7 mouse cellular contexts compared by ENCODE assay signal in genomic region chr5:45424021-45424886, GRCm38 (mm10). TPM values are rescaled to one million over a fixed set of nuclear protein-coding genes. Genes with fewer than 3 reads are reported as not detected.
DNase-seq lines count a peak whose midpoint lies in the region; ATAC-seq and TF ChIP-seq lines count a peak whose summit lies in the region.

No protein-coding gene starts in this region.

- no peak overlapping the region for H3K4me3 ChIP-seq in forebrain, embryonic 14.5 days (ENCODE audit: low read depth, low read length)
- H3K4me3 ChIP-seq in kidney, postnatal 0 days (replicated peaks; ENCODE audit: low read depth, low read length), result no peak overlapping the region

- whole genome bisulfite sequencing in forebrain, embryonic 14.5 days, result 40% methylated on average over 8 of the region's 8 CpGs
- WGBS in kidney, postnatal 0 days, result 42% methylated on average over 8 of the region's 8 CpGs

- no peaks in the 10 kb centered on the region for H3K27me3 ChIP-seq in forebrain, embryonic 14.5 days (replicated peaks; ENCODE audit: control insufficient read depth, insufficient read depth, low read length)
- H3K27me3 ChIP-seq in kidney, postnatal 0 days (ENCODE audit: insufficient read depth, low read length), result no peaks in the 10 kb centered on the region

- no peak overlapping the region for H3K27ac ChIP-seq in forebrain, embryonic 14.5 days (ENCODE audit: low read depth, low read length)
- no peak overlapping the region for H3K27ac ChIP-seq in kidney, postnatal 0 days

- H3K4me1 ChIP-seq in forebrain, embryonic 14.5 days (ENCODE audit: control insufficient read depth, insufficient read depth, low read length), result no peaks in the 10 kb centered on the region
- H3K4me1 ChIP-seq in kidney, postnatal 0 days (replicated peaks; ENCODE audit: insufficient read depth, low read length), result no peaks in the 10 kb centered on the region

- TF ChIP-seq CTCF in kidney, postnatal 0 days (IDR thresholded peaks at IDR 0.05; ENCODE audit: low read depth), result peak; percentile 91

- peak; percentile 50 for DNase-seq in A20 (ENCODE audit: low read depth, low spot score)
- peak; percentile 20 for DNase-seq in CD4-positive helper T cell, adult 2 months (ENCODE audit: low read depth, low spot score)
- peak; percentile 35 for DNase-seq in c-Kit-positive CD71-positive TER-119-positive erythroid progenitor cells, embryonic 14.5 days (ENCODE audit: low spot score)
- peak; percentile 82 for DNase-seq in forebrain, embryonic 14.5 days (ENCODE audit: low spot score)
- DNase-seq in kidney, postnatal 0 days (ENCODE audit: low spot score), result peak; percentile 83
- peak; percentile 63 for DNase-seq in lung, postnatal 10 days
- DNase-seq in right cerebral cortex, adult 18-20 months, result peak; percentile 41

- no peak overlapping the region for H3K9ac ChIP-seq in forebrain, embryonic 14.5 days (ENCODE audit: low read length)
- H3K9ac ChIP-seq in kidney, postnatal 0 days (ENCODE audit: low read depth, low read length), result no peak overlapping the region

- no peak overlapping the region for H3K4me2 ChIP-seq in forebrain, embryonic 14.5 days (ENCODE audit: low read length)
- no peak overlapping the region for H3K4me2 ChIP-seq in kidney, postnatal 0 days (ENCODE audit: low read length)

- H3K9me3 ChIP-seq in forebrain, embryonic 14.5 days (replicated peaks; ENCODE audit: control insufficient read depth, low read length), result no peaks in the 10 kb centered on the region
- no peaks in the 10 kb centered on the region for H3K9me3 ChIP-seq in kidney, postnatal 0 days (replicated peaks; ENCODE audit: low read length)

- no peaks in the 10 kb centered on the region for H3K36me3 ChIP-seq in forebrain, embryonic 14.5 days (ENCODE audit: control insufficient read depth, insufficient read depth, low read length)
- H3K36me3 ChIP-seq in kidney, postnatal 0 days (ENCODE audit: insufficient read depth, low read length), result no peaks in the 10 kb centered on the region

- ATAC-seq in forebrain, embryonic 14.5 days, result peak; percentile 94
- ATAC-seq in kidney, postnatal 0 days (replicated peaks; ENCODE audit: low FRiP score, low read depth), result peak; percentile 60; the same call in 1 of the 2 replicates

RNA-seq across cellular contexts. Expression of gene Qdpr, which starts 25.8 kb away (rescaled TPM):
- 90.2 and 91.3 TPM in 2 replicates for polyA plus RNA-seq in forebrain, embryonic 14.5 days (2014; fragmentation: Nextera tagmentation; extraction: Ambion mirVana)
- 297 and 318 TPM in 2 replicates for polyA plus RNA-seq in kidney, postnatal 0 days (2015; fragmentation: Nextera tagmentation; extraction: Ambion mirVana)

RNA-seq across cellular contexts. Expression of gene Clrn2, which starts 29.3 kb away (rescaled TPM):
- not detected in 2 replicates for polyA plus RNA-seq in forebrain, embryonic 14.5 days (2014; fragmentation: Nextera tagmentation; extraction: Ambion mirVana)
- polyA plus RNA-seq in kidney, postnatal 0 days (2015; fragmentation: Nextera tagmentation; extraction: Ambion mirVana), result not detected in 2 replicates

Comparison
In these comparisons a context has a peak if more than half of its experiments do, and no peak if none do; other contexts are left out.
1. DNase-seq: peak in every context shown above with its lines; median percentile 83 in kidney, postnatal 0 days; 82 in forebrain, embryonic 14.5 days; 63 in lung, postnatal 10 days; 50 in A20; 41 in right cerebral cortex, adult 18-20 months; 35 in c-Kit-positive CD71-positive TER-119-positive erythroid progenitor cells, embryonic 14.5 days; 20 in CD4-positive helper T cell, adult 2 months.